Mouse (Mus musculus): ENCODE measurements around the gene Des.

- TF ChIP-seq POLR2A (IDR thresholded peaks at IDR 0.05; ENCODE audit: insufficient read depth, low read length) (no peak), CTCF (IDR thresholded peaks at IDR 0.05; ENCODE audit: low read depth, low read length) (no peak)
Observed at GRCm38 (mm10) chr1:75408210-75408609, 48.1 kb downstream of the Des start.
